Mouse (Mus musculus): ENCODE results near the gene Ndn.

The Ndn gene

GRCm38 (mm10) chr7:62346269-62346668, at the start of gene Ndn:
Ndn (plus strand) TSS chr7:62346569.
- DNase-seq (ENCODE audit: low read depth, low spot score), result no peak

- DNase-seq (ENCODE audit: low read depth, low spot score), result no peak
Observed at GRCm38 (mm10) chr7:62302451-62302850, 43.9 kb upstream of the Ndn start.

- DNase-seq (ENCODE audit: low read depth, low spot score), result no peak
Observed at GRCm38 (mm10) chr7:62306896-62307614, 39.3 kb upstream of the Ndn start.

GRCm38 (mm10) chr7:62316793-62317192, 29.6 kb upstream of the Ndn start:
- no peak for DNase-seq (ENCODE audit: low read depth, low spot score)

- no peak for DNase-seq (ENCODE audit: low read depth, low spot score)
Observed at GRCm38 (mm10) chr7:62345411-62345810, 958 bp upstream of the Ndn start.

GRCm38 (mm10) chr7:62348106-62348803, 1.9 kb downstream of the Ndn start:
- peak; percentile 92 for DNase-seq (ENCODE audit: low read depth, low spot score)

- peak; percentile 24 for DNase-seq (ENCODE audit: low read depth, low spot score)
Observed at GRCm38 (mm10) chr7:62348804-62349190, 2.4 kb downstream of the Ndn start.

GRCm38 (mm10) chr7:62351266-62351665, 4.9 kb downstream of the Ndn start:
- no peak for DNase-seq (ENCODE audit: low read depth, low spot score)

GRCm38 (mm10) chr7:62365039-62365636, 18.8 kb downstream of the Ndn start:
- no peak for DNase-seq (ENCODE audit: low read depth, low spot score)

- no peak for DNase-seq (ENCODE audit: low read depth, low spot score)
Observed at GRCm38 (mm10) chr7:62366730-62367129, 20.4 kb downstream of the Ndn start.

- peak; percentile 57 for DNase-seq (ENCODE audit: low read depth, low spot score)
Observed at GRCm38 (mm10) chr7:62375658-62376057, 29.3 kb downstream of the Ndn start.

GRCm38 (mm10) chr7:62376510-62377304, 30.3 kb downstream of the Ndn start, which contains the start of gene Magel2:
Magel2 (plus strand) TSS chr7:62377010.
- DNase-seq (ENCODE audit: low read depth, low spot score), result peak; percentile 78

- no peak for DNase-seq (ENCODE audit: low read depth, low spot score)
Observed at GRCm38 (mm10) chr7:62377313-62377712, 30.9 kb downstream of the Ndn start.

- no peak for DNase-seq (ENCODE audit: low read depth, low spot score)
Observed at GRCm38 (mm10) chr7:62378529-62378928, 32.2 kb downstream of the Ndn start.

- peak; percentile 66 for DNase-seq (ENCODE audit: low read depth, low spot score)
Observed at GRCm38 (mm10) chr7:62382391-62382790, 36.0 kb downstream of the Ndn start.

GRCm38 (mm10) chr7:62388291-62388690, 41.9 kb downstream of the Ndn start:
- DNase-seq (ENCODE audit: low read depth, low spot score), result no peak

GRCm38 (mm10) chr7:62392202-62392601, 45.8 kb downstream of the Ndn start:
- no peak for DNase-seq (ENCODE audit: low read depth, low spot score)

Measured in ES-CJ7 (cell line).